Mouse (Mus musculus): ENCODE results near the gene Ric8b. TPM values are rescaled to one million over a fixed set of nuclear protein-coding genes. Genes with fewer than 3 reads are reported as not detected.
A peak's percentile ranks its signal among the peaks of the same experiment; 100 is the strongest.

Ric8b gene
- polyA plus RNA-seq, 1 experiment from 2014 or later, result 17.8 TPM

DNA sequence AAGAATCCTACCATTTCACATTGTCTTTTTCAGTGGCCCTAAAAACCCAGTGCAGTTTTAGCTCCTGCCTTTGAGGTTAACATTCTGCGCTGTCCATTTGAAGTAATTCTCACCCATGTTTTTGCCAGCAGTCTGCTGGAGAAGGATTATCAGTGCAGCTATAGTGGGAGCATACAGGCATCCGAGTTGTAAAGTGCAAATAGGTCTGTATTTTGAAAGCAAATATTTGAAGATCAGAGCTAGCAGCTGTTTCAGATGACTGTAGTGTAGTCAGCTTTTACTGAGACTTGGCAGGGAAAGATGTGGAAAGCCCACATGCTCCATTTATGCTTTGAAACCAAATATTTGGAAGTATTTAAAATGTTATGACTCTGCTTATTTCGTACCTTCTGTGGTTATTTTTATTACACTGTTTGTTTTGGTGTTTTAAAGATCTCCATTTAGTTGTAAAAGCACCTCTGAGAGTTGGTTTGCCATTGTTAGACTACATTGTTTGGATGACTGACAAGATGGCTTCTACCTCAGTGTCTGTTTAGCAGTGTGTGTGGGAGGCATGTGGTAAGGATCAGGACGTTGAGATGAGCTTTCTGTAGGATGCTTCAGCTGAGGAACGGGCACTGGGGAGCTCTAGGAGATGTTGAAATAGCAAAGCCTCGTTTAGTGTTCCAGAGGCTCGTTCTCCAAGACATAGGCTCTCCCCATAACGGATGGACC, 31.7 kb downstream of the Ric8b start:
- no peak overlapping the region for H3K4me3 ChIP-seq (ENCODE audit: low read length)
- no peaks in the 10 kb centered on the region for H3K27me3 ChIP-seq (ENCODE audit: control insufficient read depth, insufficient read depth, low read depth, low read length)
- H3K27ac ChIP-seq (ENCODE audit: low read length), result peak overlapping the region; percentile 55
- 23% methylated on average over 8 of the region's 8 CpGs for WGBS
- no peak overlapping the region for H3K9ac ChIP-seq (ENCODE audit: low read length)
- peaks cover 18% of the 10 kb centered on the region for H3K4me1 ChIP-seq (replicated peaks; ENCODE audit: control insufficient read depth, insufficient read depth, low read length)
- no peaks in the 10 kb centered on the region for H3K9me3 ChIP-seq (ENCODE audit: control insufficient read depth, low read length)
- no peak for ATAC-seq (ENCODE audit: low read depth)
- H3K36me3 ChIP-seq (ENCODE audit: control insufficient read depth, insufficient read depth, low read length), result peaks cover 12% of the 10 kb centered on the region
- H3K4me2 ChIP-seq (ENCODE audit: low read depth, low read length), result no peak overlapping the region

DNA sequence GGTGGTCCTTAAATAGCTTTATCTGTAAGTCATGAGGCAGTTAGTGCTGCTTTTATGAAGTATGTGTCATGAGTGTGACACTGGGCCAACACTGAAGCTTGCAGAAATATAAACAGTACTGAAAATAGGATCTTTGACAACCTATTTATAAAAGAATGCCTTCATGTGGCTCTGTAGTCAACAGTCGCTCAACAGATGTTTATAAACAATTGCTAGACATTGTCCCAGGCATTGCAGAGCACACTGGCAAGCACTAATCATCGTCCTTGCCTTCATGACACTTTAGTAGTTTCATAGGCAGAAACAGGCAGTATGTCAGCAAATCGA, 32.2 kb downstream of the Ric8b start:
- Histone ChIP-seq H3K27ac (ENCODE audit: low read length) (peak overlapping the region; percentile 55), H3K9ac (ENCODE audit: low read length) (no peak overlapping the region), H3K27me3 (ENCODE audit: control insufficient read depth, insufficient read depth, low read depth, low read length) (no peaks in the 10 kb centered on the region), H3K9me3 (ENCODE audit: control insufficient read depth, low read length) (no peaks in the 10 kb centered on the region), H3K36me3 (ENCODE audit: control insufficient read depth, insufficient read depth, low read length) (peaks cover 12% of the 10 kb centered on the region), H3K4me1 (replicated peaks; ENCODE audit: control insufficient read depth, insufficient read depth, low read length) (peaks cover 18% of the 10 kb centered on the region), H3K4me3 (ENCODE audit: low read length) (no peak overlapping the region), H3K4me2 (ENCODE audit: low read depth, low read length) (no peak overlapping the region)
- 37% methylated on average over 3 of the region's 3 CpGs for WGBS
- peak; percentile 93 for ATAC-seq (ENCODE audit: low read depth)

DNA sequence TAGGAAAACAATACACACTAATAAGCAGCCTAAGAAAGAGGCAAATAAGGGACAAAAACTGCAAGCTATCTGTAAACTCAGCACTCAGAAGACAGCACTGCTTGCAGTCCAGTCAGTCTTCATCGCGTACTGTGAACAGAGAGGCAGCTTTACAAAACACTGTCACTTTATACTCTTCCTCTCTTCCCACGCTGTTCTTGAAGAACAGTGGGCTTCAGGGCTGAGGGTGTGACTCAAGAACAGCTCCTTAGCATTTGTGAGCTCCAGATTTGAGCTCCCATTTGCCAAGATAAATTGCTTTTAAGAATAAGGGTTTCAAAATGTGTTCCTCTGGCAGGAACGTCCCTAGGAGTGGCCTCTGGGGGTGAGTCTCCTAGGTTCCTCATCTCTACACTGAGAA, 33.0 kb downstream of the Ric8b start:
- 69% methylated on average over 4 of the region's 4 CpGs for WGBS
- Histone ChIP-seq H3K36me3 (ENCODE audit: control insufficient read depth, insufficient read depth, low read length) (peaks cover 12% of the 10 kb centered on the region), H3K9ac (ENCODE audit: low read length) (no peak overlapping the region), H3K4me1 (replicated peaks; ENCODE audit: control insufficient read depth, insufficient read depth, low read length) (peaks cover 18% of the 10 kb centered on the region), H3K27me3 (ENCODE audit: control insufficient read depth, insufficient read depth, low read depth, low read length) (no peaks in the 10 kb centered on the region), H3K4me3 (ENCODE audit: low read length) (no peak overlapping the region), H3K27ac (ENCODE audit: low read length) (no peak overlapping the region), H3K4me2 (ENCODE audit: low read depth, low read length) (no peak overlapping the region), H3K9me3 (ENCODE audit: control insufficient read depth, low read length) (no peaks in the 10 kb centered on the region)
- ATAC-seq (ENCODE audit: low read depth), result no peak

- H3K9ac ChIP-seq (ENCODE audit: low read length), result no peak overlapping the region
- no peak overlapping the region for H3K27ac ChIP-seq (ENCODE audit: low read length)
- no peak for ATAC-seq (ENCODE audit: low read depth)
- WGBS, result 89% methylated on average over 10 of the region's 10 CpGs
- H3K36me3 ChIP-seq (ENCODE audit: control insufficient read depth, insufficient read depth, low read length), result no peaks in the 10 kb centered on the region; the same call in 1 of the 2 replicates
- no peaks in the 10 kb centered on the region for H3K9me3 ChIP-seq (ENCODE audit: control insufficient read depth, low read length)
- no peaks in the 10 kb centered on the region for H3K27me3 ChIP-seq (ENCODE audit: control insufficient read depth, insufficient read depth, low read depth, low read length)
- no peak overlapping the region for H3K4me3 ChIP-seq (ENCODE audit: low read length)
- no peak overlapping the region for H3K4me2 ChIP-seq (ENCODE audit: low read depth, low read length)
- peaks cover 8% of the 10 kb centered on the region for H3K4me1 ChIP-seq (replicated peaks; ENCODE audit: control insufficient read depth, insufficient read depth, low read length)
These were observed 36.8 kb downstream of the Ric8b start for GRCm38 (mm10) chr10:84954236-84954635.

DNA sequence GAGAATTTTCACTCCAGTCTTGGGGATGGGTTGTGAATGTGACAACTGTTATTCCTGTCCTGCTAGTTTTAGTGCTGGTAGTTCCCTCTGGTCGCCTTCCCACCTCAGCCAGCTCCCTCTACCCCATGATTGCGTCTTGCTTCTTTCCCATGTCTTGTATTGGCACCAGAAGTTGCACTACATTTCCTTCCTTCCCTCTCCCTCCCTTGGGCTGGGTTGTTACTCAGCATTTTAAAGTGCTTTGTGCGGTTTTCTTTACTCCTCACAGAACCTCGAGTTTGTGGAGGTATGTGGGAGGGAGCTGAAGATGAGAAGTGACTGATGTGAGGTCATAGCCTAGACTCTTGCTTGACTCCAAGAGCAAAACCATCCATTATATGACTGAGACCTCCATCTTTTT, 38.8 kb downstream of the Ric8b start:
- WGBS, result 57% methylated on average over 4 of the region's 4 CpGs
- Histone ChIP-seq H3K36me3 (ENCODE audit: control insufficient read depth, insufficient read depth, low read length) (no peaks in the 10 kb centered on the region; the same call in 1 of the 2 replicates), H3K4me1 (replicated peaks; ENCODE audit: control insufficient read depth, insufficient read depth, low read length) (no peaks in the 10 kb centered on the region), H3K9ac (ENCODE audit: low read length) (no peak overlapping the region), H3K27me3 (ENCODE audit: control insufficient read depth, insufficient read depth, low read depth, low read length) (no peaks in the 10 kb centered on the region), H3K4me3 (ENCODE audit: low read length) (no peak overlapping the region), H3K27ac (ENCODE audit: low read length) (no peak overlapping the region), H3K9me3 (ENCODE audit: control insufficient read depth, low read length) (no peaks in the 10 kb centered on the region), H3K4me2 (ENCODE audit: low read depth, low read length) (no peak overlapping the region)
- no peak for ATAC-seq (ENCODE audit: low read depth)

DNA sequence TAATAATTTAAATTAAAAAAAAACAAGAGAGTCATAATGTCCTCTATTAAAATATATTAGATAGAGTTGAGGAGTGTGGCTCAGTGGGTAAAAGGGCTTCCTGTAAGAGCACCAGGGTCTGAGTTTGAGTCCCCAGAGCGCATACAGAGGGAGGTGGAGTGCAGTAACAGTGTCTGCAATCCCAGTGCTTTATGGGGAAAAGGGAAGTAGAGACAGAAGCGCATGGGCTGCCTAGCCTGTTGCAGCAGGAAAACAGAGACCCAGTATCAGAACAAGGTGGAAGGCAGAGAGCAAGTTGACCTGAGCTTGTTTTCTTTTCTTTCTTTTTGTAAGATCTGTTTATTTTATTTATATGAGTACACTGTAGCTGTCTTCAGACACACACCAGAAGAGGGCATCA, 41.2 kb downstream of the Ric8b start:
- WGBS, result 87% methylated on average over 2 of the region's 2 CpGs
- H3K27me3 ChIP-seq (ENCODE audit: control insufficient read depth, insufficient read depth, low read depth, low read length), result no peaks in the 10 kb centered on the region
- H3K9me3 ChIP-seq (ENCODE audit: control insufficient read depth, low read length), result no peaks in the 10 kb centered on the region
- H3K36me3 ChIP-seq (ENCODE audit: control insufficient read depth, insufficient read depth, low read length), result 0 out of 2 replicates have a peak, but pooled peaks cover 2% of the 10 kb centered on the region
- no peak for ATAC-seq (ENCODE audit: low read depth)
- H3K27ac ChIP-seq (ENCODE audit: low read length), result no peak overlapping the region
- H3K4me1 ChIP-seq (replicated peaks; ENCODE audit: control insufficient read depth, insufficient read depth, low read length), result no peaks in the 10 kb centered on the region
- no peak overlapping the region for H3K4me3 ChIP-seq (ENCODE audit: low read length)
- no peak overlapping the region for H3K4me2 ChIP-seq (ENCODE audit: low read depth, low read length)
- H3K9ac ChIP-seq (ENCODE audit: low read length), result no peak overlapping the region

DNA sequence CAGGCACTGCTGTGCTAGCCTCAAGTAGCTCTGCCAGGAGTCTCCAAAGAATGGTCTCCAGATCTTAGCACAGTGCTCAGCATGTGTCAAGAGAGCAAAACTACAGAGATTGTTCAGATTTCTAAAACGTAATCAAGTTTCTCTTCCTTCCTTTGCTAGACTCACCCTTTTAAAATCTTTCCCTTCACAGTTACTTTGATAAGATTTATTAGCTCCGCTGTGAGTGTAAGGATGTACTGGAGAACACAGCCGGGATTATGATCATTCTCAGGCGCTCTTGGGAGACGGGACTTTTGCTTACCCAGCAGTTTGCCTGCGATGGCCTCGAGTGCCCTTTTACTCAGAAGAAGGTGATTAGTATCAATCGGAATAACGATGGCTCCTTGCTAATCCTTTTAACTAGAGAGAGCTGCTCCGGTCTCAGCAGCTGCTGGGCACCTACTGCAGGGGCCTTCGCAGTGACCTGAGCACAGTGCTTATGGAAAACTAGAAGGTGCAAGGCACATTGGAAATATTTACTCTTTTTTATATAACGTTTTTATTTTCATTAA, 43.0 kb downstream of the Ric8b start:
- no peak overlapping the region for H3K4me3 ChIP-seq (ENCODE audit: low read length)
- no peak overlapping the region for H3K27ac ChIP-seq (ENCODE audit: low read length)
- H3K9me3 ChIP-seq (ENCODE audit: control insufficient read depth, low read length), result no peaks in the 10 kb centered on the region
- H3K36me3 ChIP-seq (ENCODE audit: control insufficient read depth, insufficient read depth, low read length), result 0 out of 2 replicates have a peak, but pooled peaks cover 2% of the 10 kb centered on the region
- no peaks in the 10 kb centered on the region for H3K4me1 ChIP-seq (replicated peaks; ENCODE audit: control insufficient read depth, insufficient read depth, low read length)
- ATAC-seq (ENCODE audit: low read depth), result no peak
- no peak overlapping the region for H3K9ac ChIP-seq (ENCODE audit: low read length)
- WGBS, result 53% methylated on average over 12 of the region's 12 CpGs
- no peak overlapping the region for H3K4me2 ChIP-seq (ENCODE audit: low read depth, low read length)
- no peaks in the 10 kb centered on the region for H3K27me3 ChIP-seq (ENCODE audit: control insufficient read depth, insufficient read depth, low read depth, low read length)

DNA sequence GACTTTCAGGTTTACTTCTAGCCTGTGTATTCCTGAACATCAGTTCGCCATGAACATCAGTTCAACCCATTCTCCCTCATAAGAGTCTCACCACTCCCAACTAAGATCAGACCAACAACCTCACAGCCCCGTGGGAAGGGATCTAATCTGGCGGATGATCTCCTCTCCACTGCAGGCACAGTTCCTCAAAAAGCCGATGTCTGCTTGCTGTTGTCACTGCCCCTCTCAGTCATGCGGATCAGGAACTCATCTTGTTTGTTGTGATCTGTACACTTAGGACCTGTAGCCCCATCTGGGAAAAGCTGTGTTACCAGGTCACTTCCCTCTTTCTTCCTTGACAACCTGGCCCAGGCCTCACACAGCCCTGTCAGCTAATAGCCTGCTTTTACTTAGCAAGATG, 45.7 kb downstream of the Ric8b start:
- Histone ChIP-seq H3K9ac (ENCODE audit: low read length) (no peak overlapping the region), H3K27me3 (ENCODE audit: control insufficient read depth, insufficient read depth, low read depth, low read length) (no peaks in the 10 kb centered on the region), H3K4me3 (ENCODE audit: low read length) (no peak overlapping the region), H3K4me2 (ENCODE audit: low read depth, low read length) (no peak overlapping the region), H3K36me3 (ENCODE audit: control insufficient read depth, insufficient read depth, low read length) (0 out of 2 replicates have a peak, but pooled peaks cover 2% of the 10 kb centered on the region), H3K27ac (ENCODE audit: low read length) (no peak overlapping the region), H3K4me1 (replicated peaks; ENCODE audit: control insufficient read depth, insufficient read depth, low read length) (peaks cover 7% of the 10 kb centered on the region), H3K9me3 (ENCODE audit: control insufficient read depth, low read length) (no peaks in the 10 kb centered on the region)
- 81% methylated on average over 5 of the region's 5 CpGs for WGBS
- no peak for ATAC-seq (ENCODE audit: low read depth)

- WGBS, result 89% methylated on average over 3 of the region's 3 CpGs
- Histone ChIP-seq H3K9me3 (ENCODE audit: control insufficient read depth, low read length) (no peaks in the 10 kb centered on the region), H3K27ac (ENCODE audit: low read length) (no peak overlapping the region), H3K36me3 (ENCODE audit: control insufficient read depth, insufficient read depth, low read length) (0 out of 2 replicates have a peak, but pooled peaks cover 2% of the 10 kb centered on the region), H3K9ac (ENCODE audit: low read length) (no peak overlapping the region), H3K27me3 (ENCODE audit: control insufficient read depth, insufficient read depth, low read depth, low read length) (no peaks in the 10 kb centered on the region), H3K4me1 (replicated peaks; ENCODE audit: control insufficient read depth, insufficient read depth, low read length) (peaks cover 10% of the 10 kb centered on the region), H3K4me3 (ENCODE audit: low read length) (no peak overlapping the region), H3K4me2 (ENCODE audit: low read depth, low read length) (no peak overlapping the region)
- no peak for ATAC-seq (ENCODE audit: low read depth)
These were observed 46.3 kb downstream of the Ric8b start for GRCm38 (mm10) chr10:84963726-84964125.

All from lung, embryonic 16.5 days (tissue).